Mouse (Mus musculus) C2C12 (cell line): ENCODE results near the gene Pex6. TPM values are rescaled to one million over a fixed set of nuclear protein-coding genes. Genes with fewer than 3 reads are reported as not detected.
A peak's percentile ranks its signal among the peaks of the same experiment; 100 is the strongest.

ENCODE experiments used
- H3K27me3 ChIP-seq: one replicate; pipeline ENCODE4 v1.6.1; 2011; ENCODE audit not compliant: control insufficient read depth, insufficient read depth, insufficient read length
- H3K36me3 ChIP-seq: one replicate; pipeline ENCODE4 v1.6.1; 2011; ENCODE audit not compliant: control insufficient read depth, insufficient read depth
- H3K4me3 ChIP-seq: one replicate; pipeline ENCODE4 v1.5.1; 2011; ENCODE audit warnings: mild to moderate bottlenecking, control low read depth; ENCODE audit not compliant: poor library complexity, insufficient read depth, severe bottlenecking
- H3K79me2 ChIP-seq: one replicate; pipeline ENCODE4 v1.6.1; 2011; ENCODE audit not compliant: control insufficient read depth, insufficient read depth
- H3K79me3 ChIP-seq: one replicate; pipeline ENCODE4 v1.6.1; 2011; ENCODE audit warnings: low read depth, control low read depth
- H3ac ChIP-seq: one replicate; pipeline ENCODE3; 2011; ENCODE audit warnings: low read depth; ENCODE audit not compliant: control insufficient read depth, insufficient read length
- CEBPB ChIP-seq: IDR thresholded peaks from one replicate; pipeline ENCODE4 v1.6.1; 2011; ENCODE audit warnings: low read depth, mild to moderate bottlenecking, control low read depth, moderate library complexity
- CTCF ChIP-seq: IDR thresholded peaks from one replicate; pipeline ENCODE4 v1.5.1; 2011; ENCODE audit not compliant: control insufficient read depth, insufficient read depth, insufficient read length
- FOSL1 ChIP-seq: IDR thresholded peaks from one replicate; pipeline ENCODE4 v1.8.0; 2011; ENCODE audit warnings: mild to moderate bottlenecking, low read length; ENCODE audit not compliant: poor library complexity, insufficient read depth, severe bottlenecking
- MAX ChIP-seq: IDR thresholded peaks from one replicate; pipeline ENCODE4 v1.6.1; 2011; ENCODE audit warnings: mild to moderate bottlenecking, control low read depth
- MYOD1 ChIP-seq: IDR thresholded peaks from one replicate; pipeline ENCODE4 v1.6.1; 2011; ENCODE audit warnings: low read depth; ENCODE audit not compliant: control insufficient read depth, insufficient read length
- MYOG ChIP-seq: IDR thresholded peaks from one replicate; pipeline ENCODE4 v1.6.1; 2011; ENCODE audit not compliant: control insufficient read depth, insufficient read length; ENCODE audit errors: extremely low read depth
- USF1 ChIP-seq: IDR thresholded peaks from one replicate; pipeline ENCODE4 v1.6.1; 2011; ENCODE audit warnings: low read depth, mild to moderate bottlenecking, control low read depth, moderate library complexity
- polyA plus RNA-seq: library from polyadenylated mRNA; unstranded; fragments of >200 nt; fragmentation: generic; extraction: Trizol; gene quantifications from one replicate; pipeline ENCODE4 v1.2.1, GENCODE M21; 2012; ENCODE audit warnings: missing spikeins

Gene Pex6
- polyA plus RNA-seq, 1 experiment = 24.7 TPM

DNA sequence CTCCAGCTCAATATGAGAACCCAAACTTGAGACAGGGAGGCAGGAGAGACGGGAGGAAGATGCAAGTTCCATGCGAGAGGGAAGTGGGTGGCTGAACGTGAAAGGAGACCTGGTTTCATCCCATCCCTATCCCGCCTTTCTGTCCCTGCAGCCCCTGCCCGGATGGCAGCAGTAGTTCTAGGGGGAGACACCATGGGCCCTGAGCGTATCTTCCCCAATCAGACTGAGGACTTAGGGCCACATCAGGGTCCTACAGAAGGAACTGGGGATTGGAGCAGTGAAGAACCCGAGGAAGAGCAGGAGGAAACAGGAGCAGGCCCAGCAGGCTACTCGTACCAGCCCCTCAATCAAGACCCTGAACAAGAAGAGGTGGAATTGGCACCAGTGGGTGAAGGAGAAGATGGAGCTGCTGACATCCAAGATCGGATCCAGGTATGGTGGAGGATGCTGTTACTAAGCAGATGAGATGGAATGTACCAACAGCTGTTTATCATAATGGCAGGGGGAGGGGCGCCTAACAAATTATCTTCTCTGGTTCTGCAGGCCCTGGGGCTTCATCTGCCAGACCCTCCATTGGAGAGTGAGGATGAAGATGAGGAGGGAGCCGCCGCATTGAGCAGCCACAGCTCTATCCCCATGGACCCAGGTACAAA is 29.7 kb upstream of the Pex6 start:
- peaks cover 47% of the 10 kb centered on the region for H3K36me3 ChIP-seq
- peak overlapping the region; percentile 52 for H3K4me3 ChIP-seq
- no peak for TF ChIP-seq USF1
- TF ChIP-seq CTCF = no peak
- TF ChIP-seq CEBPB = no peak
- TF ChIP-seq MYOD1 = no peak
- TF ChIP-seq FOSL1 = no peak
- no peak for TF ChIP-seq MAX
- no peak for TF ChIP-seq MYOG
- H3ac ChIP-seq = peak overlapping the region; percentile 60
- H3K79me3 ChIP-seq = peaks cover 19% of the 10 kb centered on the region
- H3K79me2 ChIP-seq = peaks cover 47% of the 10 kb centered on the region
- H3K27me3 ChIP-seq = no peaks in the 10 kb centered on the region

DNA sequence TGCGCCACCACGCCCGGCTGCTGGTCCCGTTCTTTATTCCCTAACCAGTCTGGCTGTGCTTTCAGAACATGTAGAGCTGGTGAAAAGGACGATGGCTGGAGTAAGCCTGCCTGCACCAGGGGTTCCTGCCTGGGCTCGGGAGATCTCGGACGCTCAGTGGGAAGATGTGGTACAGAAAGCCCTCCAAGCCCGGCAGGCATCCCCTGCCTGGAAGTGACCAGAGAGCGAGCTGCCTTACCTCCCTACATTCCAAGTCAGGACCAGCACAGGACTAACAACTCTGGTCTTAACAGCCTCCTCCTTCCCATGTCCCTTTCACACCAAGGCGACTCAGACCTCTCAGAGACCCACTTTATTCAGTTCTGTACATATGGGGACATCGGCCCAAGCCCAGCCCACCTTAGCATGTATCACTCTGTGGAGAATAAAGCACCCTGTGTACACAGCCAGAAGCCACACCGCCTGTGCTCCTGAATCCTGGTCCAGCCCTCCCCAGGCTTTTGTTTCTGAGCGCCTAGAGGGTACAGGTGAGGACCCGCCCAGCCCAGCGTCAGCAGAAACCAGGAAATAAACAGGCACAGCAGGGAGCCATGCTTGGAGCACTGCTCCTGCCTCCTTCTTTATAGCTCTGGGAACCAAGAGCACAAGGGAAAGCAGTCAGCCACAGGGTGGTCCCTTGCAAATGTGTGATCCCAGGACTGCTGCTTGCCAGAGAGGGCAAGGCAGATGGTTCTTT is 28.4 kb upstream of the Pex6 start:
- H3K36me3 ChIP-seq = peaks cover 47% of the 10 kb centered on the region
- peaks cover 40% of the 10 kb centered on the region for H3K79me2 ChIP-seq
- TF ChIP-seq FOSL1 (no peak), CEBPB (no peak), MAX (no peak), USF1 (no peak), MYOG (no peak), MYOD1 (no peak), CTCF (no peak)

DNA sequence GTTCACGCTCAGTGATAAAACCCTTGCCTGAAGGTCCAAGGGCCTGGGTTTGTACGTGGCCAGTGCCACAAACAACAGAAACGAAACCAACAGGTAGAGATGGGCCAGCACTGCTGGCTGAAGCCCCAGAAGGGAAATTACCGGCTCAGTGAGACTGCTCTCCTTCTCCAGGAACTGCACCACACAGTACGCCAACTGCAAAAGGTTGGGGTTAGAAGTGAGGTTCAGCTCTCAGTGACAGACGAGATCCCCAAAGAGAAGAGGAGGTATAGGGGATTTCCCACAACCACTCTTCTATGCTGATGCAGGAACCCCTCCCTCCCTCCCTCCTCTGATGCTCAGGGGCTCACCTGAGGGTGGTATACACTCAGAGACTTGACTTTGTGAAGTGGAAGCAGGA is 25.4 kb upstream of the Pex6 start:
- Histone ChIP-seq H3K79me2 (peaks cover 35% of the 10 kb centered on the region), H3K4me3 (no peak overlapping the region), H3K79me3 (peaks cover 14% of the 10 kb centered on the region), H3K27me3 (no peaks in the 10 kb centered on the region), H3K36me3 (peaks cover 44% of the 10 kb centered on the region), H3ac (no peak overlapping the region)
- TF ChIP-seq MYOD1 = no peak
- no peak for TF ChIP-seq FOSL1
- TF ChIP-seq MAX = no peak
- TF ChIP-seq USF1 = no peak

More for the DNA sequence above, 28.4 kb upstream of the Pex6 start:
- Histone ChIP-seq H3K4me3 (no peak overlapping the region), H3ac (no peak overlapping the region), H3K27me3 (no peaks in the 10 kb centered on the region), H3K79me3 (peaks cover 19% of the 10 kb centered on the region)

DNA sequence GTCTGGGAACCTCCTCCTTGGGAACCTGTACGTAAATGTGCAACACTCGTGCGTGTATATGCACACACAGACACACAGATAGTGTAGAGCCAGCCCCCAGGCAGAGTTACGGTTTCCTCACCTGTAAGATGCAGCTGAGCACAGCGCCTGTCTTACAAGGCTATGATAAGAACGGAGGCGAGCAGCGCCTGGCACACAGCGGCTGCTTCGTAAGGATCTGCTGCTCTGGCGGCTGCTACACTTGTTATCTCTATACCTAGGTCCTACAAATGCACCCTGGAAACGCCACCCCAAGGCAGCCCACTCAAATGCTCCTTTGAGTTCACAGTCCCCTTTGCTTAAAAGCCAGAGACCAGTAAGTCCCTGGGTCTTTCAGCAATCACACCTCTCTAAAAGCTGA is 20.6 kb upstream of the Pex6 start:
- no peak for TF ChIP-seq FOSL1
- TF ChIP-seq MAX = no peak
- no peak for TF ChIP-seq USF1
- no peak for TF ChIP-seq MYOD1
- no peak for TF ChIP-seq CTCF
- no peak for TF ChIP-seq MYOG
- TF ChIP-seq CEBPB = no peak
- H3K79me3 ChIP-seq = peaks cover 34% of the 10 kb centered on the region
- peaks cover 55% of the 10 kb centered on the region for H3K79me2 ChIP-seq
- H3K4me3 ChIP-seq = no peak overlapping the region
- no peak overlapping the region for H3ac ChIP-seq
- peaks cover 26% of the 10 kb centered on the region for H3K36me3 ChIP-seq
- H3K27me3 ChIP-seq = no peaks in the 10 kb centered on the region

DNA sequence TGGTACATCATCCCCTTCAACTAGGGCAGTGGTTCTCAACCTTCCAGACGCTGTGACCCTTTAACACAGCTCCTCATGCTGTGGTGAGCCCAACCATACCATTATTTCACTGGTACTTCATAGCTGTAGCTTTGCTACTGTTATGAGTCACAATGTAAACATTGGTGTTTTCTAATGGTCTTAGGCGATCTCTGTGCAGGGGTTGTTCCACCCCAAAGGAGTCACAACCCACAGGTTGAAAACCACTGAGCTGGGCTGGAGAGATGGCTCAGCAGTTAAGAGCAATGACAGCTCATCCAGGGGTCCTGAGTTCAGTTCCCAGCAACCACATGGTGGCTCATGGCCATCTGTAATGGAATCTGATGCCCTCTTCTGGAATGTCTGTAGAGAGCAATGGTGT is 19.9 kb upstream of the Pex6 start:
- H3ac ChIP-seq = no peak overlapping the region
- H3K79me2 ChIP-seq = peaks cover 62% of the 10 kb centered on the region
- H3K4me3 ChIP-seq = no peak overlapping the region
- H3K36me3 ChIP-seq = peaks cover 19% of the 10 kb centered on the region
- no peaks in the 10 kb centered on the region for H3K27me3 ChIP-seq
- TF ChIP-seq FOSL1 (peak; percentile 48), MAX (peak; percentile 68), CEBPB (no peak)
- H3K79me3 ChIP-seq = peaks cover 35% of the 10 kb centered on the region

DNA sequence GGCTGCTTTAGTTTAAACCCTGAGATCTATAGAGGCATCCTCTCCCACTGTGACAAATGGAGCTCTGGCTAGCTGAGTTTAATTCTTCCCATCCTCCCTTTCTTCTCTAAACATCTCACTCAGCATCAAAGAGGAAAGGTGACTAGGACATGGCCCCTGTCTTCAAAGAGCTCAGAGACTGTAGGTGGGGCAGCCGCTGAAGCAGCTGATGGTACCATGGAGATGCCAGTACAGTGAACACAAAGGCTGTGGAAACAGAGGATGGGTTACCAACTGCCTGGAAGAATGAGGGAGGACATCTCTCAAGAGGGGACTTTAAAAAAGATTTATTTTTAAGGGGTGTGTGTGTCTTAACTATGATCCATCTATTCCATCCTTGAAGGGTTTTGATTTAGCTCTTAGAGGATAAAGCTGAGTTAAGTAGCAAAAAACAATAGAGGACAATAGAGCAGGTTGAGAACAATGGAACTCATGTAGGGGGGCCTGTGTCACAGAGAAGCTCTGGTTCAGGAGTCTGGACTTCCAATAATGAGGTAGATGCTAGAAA is 16.7 kb upstream of the Pex6 start:
- no peak overlapping the region for H3ac ChIP-seq
- peaks cover 11% of the 10 kb centered on the region for H3K36me3 ChIP-seq
- H3K4me3 ChIP-seq = no peak overlapping the region
- peaks cover 84% of the 10 kb centered on the region for H3K79me2 ChIP-seq
- no peaks in the 10 kb centered on the region for H3K27me3 ChIP-seq
- TF ChIP-seq USF1 = no peak
- TF ChIP-seq MYOG = no peak
- no peak for TF ChIP-seq MAX
- no peak for TF ChIP-seq MYOD1
- no peak for TF ChIP-seq FOSL1
- TF ChIP-seq CEBPB = no peak
- no peak for TF ChIP-seq CTCF
- H3K79me3 ChIP-seq = peaks cover 47% of the 10 kb centered on the region
